Mouse (Mus musculus) 3134 (cell line): ENCODE results near the gene Unc13d.
"Not testable (repeated sequence)": the region's sequence is repeated elsewhere in the genome, so short reads cannot be mapped to it uniquely, and the experiment has no call there.

Experiments
- DNase-seq: peaks from one replicate; pipeline ENCODE4 v3.0.0-alpha.2; 2011; ENCODE audit warnings: low spot score; ENCODE audit not compliant: insufficient read length; ENCODE audit errors: extremely low read depth

Unc13d gene

DNA sequence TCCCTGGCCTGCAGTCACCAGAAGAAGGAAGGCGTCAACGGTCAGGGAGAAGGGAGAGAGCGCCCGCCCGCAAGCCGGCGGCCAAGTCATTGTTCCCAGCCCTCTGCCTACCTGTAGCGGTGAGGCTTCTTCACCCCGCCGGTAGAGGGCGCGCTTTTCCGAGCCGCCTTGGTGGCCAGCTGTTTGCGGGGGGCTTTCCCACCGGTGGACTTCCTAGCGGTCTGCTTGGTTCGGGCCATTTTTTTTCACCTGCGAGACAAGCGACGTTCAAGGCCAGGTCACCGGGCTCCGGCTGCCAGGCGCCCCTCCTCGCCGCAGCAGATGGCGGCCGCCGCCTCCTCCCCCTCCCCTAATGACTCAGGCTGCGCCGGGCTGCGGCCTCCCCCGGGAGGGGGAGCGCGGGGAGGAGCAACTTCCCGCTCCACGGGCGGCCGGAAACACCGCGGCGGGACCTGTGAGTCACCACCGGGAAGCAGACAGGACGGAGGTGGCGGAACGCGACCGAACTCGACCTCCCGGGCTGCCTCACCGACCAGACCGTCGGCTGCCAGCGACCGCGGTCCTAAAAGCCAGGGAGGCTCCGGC, 53.9 kb downstream of the Unc13d start:
- no peak for DNase-seq

DNA sequence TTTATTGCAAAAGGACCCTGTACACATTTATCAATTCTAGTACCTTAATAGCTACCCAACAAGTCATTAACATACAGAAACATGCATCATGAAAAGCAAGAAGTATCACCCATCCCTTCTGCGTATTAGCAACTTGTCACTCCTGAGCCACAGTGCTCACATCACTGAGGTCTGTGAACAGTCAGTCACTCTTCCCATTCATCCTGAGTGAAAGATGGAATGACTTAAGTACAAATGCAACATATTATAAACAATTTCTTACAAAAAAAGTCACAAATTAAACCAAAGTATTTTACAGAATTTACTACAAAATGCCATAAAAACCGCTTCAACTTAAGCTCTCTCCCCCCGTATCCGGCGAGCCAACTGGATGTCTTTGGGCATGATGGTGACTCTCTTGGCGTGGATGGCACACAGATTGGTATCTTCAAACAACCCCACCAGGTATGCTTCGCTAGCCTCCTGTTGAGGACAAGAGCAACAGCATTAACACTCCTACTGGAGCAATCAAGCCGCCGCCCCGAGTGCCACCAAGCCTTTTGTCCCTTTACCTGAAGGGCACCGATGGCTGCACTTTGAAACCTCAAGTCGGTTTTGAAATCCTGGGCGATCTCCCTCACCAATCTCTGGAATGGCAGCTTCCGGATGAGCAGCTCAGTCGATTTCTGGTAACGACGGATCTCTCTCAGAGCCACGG, 54.5 kb downstream of the Unc13d start:
- not testable (repeated sequence) for DNase-seq

DNA sequence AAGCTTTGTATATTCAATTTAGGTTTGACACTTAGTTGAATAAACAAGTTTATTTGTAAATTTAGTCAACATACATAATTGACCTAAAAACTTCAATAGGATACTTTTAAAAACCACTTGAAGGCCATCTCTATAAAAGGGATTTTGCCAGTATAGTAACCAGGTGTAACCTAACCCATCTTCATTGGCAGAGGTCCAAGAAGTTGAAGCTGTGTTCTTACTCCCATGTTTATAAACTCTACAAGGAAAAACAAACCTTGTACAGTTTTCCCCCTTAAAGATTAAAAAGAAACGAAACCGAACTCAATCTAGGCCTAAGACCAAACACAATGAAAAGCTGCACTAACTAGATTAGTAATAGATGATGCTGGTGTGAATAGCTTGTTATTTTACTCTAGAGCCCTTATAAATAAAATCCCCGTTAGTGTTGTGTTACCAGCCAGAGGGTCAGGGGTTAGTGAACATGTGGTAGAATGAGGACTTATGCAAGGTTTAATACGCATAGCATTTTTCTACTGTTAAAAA, 55.4 kb downstream of the Unc13d start:
- no peak for DNase-seq

GRCm38 (mm10) chr11:116021328-116022220, 56.2 kb downstream of the Unc13d start:
- DNase-seq, result peak; percentile 46

- DNase-seq, result peak; percentile 59
Measured at GRCm38 (mm10) chr11:116020519-116020922, 57.2 kb downstream of the Unc13d start.

- peak; percentile 58 for DNase-seq
Measured at GRCm38 (mm10) chr11:116019976-116020411, 57.8 kb downstream of the Unc13d start.

DNA sequence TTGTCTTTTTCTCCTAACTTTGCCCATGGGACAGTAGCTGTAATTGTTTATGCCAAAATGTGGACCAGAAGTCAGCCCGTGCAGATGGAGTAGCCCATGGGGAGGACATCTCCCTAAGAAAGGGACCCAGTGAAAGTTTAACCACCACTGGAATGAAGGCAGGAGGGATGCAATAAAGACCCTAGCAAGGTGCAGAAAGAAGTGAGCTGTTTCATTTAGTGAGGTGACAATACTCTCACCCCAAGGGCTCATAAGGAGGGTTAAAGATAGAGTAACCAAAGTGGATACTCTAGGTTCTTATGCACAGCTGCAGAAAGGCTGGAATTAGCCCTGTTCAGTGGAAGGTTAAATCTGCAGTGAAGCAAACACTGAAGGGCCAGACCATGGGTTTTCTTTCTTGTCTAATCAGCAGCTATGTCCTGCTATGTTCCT, 58.4 kb downstream of the Unc13d start:
- no peak for DNase-seq

GRCm38 (mm10) chr11:116018867-116019266, 58.9 kb downstream of the Unc13d start:
- not testable (repeated sequence) for DNase-seq

DNA sequence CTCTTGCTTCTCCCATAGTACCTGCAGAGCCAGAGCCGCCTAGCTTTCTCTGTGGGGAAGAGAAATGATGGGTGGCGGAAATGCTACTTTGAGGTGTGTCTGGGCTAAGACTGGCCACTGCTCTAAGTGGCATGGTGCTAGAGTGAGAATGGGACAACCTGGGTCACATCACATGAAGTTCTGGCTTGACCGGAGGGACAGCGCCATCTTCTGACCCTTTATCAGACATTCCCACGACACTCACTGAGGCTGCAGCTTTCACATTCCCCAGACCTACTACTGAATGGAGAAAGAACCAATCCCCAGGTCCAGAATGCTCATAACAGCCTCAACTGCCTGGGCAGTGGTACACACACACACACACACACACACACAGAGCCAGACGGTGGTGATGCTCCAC, 59.7 kb downstream of the Unc13d start:
- DNase-seq, result no peak

GRCm38 (mm10) chr11:116014821-116015220, 62.9 kb downstream of the Unc13d start:
- no peak for DNase-seq

DNA sequence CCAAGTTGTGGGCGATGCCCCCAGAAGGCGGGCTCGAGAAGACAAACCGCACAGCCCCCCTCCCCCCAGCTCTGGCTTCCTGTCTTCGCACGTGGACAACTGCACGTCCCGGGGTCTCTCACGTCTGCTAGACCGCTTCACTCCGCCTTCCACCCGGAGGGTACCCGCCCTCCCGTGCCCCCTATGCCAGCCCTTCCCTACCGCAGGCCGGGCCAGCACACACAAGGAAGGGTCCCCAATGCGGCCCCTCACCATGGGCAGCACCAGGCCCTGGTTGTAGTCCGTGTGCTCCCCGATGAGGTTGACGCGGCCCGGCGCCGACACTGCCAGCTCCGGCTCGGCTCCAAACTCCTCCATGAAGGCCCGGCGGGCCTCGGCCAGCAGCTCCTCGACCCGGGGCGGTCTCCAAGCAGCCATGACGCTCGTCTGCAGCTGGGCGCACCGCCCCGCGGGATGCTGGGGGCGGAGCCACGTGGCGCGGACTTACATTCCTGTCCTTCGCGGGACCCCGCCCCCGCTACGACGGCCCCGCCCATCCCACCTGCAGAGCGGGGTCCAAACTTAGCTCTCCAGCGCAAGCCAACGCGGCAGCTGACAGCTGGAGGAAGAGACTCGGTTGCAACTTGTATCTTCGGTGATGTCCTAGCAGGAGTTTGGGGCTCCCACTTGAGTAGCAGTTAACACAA, 65.4 kb downstream of the Unc13d start, which contains the start of gene Galk1:
Gene Galk1, minus strand, starts transcription at position 458 of the 686 bp plus-strand sequence.
- peak; percentile 99 for DNase-seq
